Mouse (Mus musculus) mesoderm, embryonic 11.5 days (tissue): Measurements from ENCODE around the gene Prkg1.

Experiments
- DNase-seq: peaks from one replicate; pipeline ENCODE4 v3.0.0-alpha.2; 2012; ENCODE audit warnings: low read depth, low spot score

Gene Prkg1

GRCm38 (mm10) chr19:31630899-31631869 is 133.6 kb downstream of the Prkg1 start:
- DNase-seq = no peak

GRCm38 (mm10) chr19:31621716-31622115 is 143.1 kb downstream of the Prkg1 start:
- DNase-seq = no peak

GRCm38 (mm10) chr19:31616830-31617229 is 148.0 kb downstream of the Prkg1 start:
- no peak for DNase-seq

- DNase-seq = no peak
Observed at GRCm38 (mm10) chr19:31616159-31616558, 148.7 kb downstream of the Prkg1 start.

- DNase-seq = no peak
Observed at GRCm38 (mm10) chr19:31613146-31613545, 151.7 kb downstream of the Prkg1 start.

GRCm38 (mm10) chr19:31602578-31602977 is 162.3 kb downstream of the Prkg1 start:
- no peak for DNase-seq

GRCm38 (mm10) chr19:31594011-31594410 is 170.8 kb downstream of the Prkg1 start:
- no peak for DNase-seq

- no peak for DNase-seq
Observed at GRCm38 (mm10) chr19:31590701-31591100, 174.1 kb downstream of the Prkg1 start.

GRCm38 (mm10) chr19:31577092-31577491 is 187.7 kb downstream of the Prkg1 start:
- peak; percentile 4 for DNase-seq

GRCm38 (mm10) chr19:31564329-31564728 is 200.5 kb downstream of the Prkg1 start:
- DNase-seq = no peak

GRCm38 (mm10) chr19:31546063-31546462 is 218.8 kb downstream of the Prkg1 start:
- DNase-seq = no peak

- DNase-seq = peak; percentile 54
Observed at GRCm38 (mm10) chr19:31531249-31531740, 233.5 kb downstream of the Prkg1 start.

- DNase-seq = peak; percentile 43
Observed at GRCm38 (mm10) chr19:31530616-31531015, 234.2 kb downstream of the Prkg1 start.

GRCm38 (mm10) chr19:31529890-31530289 is 234.9 kb downstream of the Prkg1 start:
- no peak for DNase-seq

GRCm38 (mm10) chr19:31514490-31514889 is 250.3 kb downstream of the Prkg1 start:
- DNase-seq = no peak

- DNase-seq = no peak
Observed at GRCm38 (mm10) chr19:31507831-31508230, 257.0 kb downstream of the Prkg1 start.

- DNase-seq = no peak
Observed at GRCm38 (mm10) chr19:31506296-31506695, 258.5 kb downstream of the Prkg1 start.

GRCm38 (mm10) chr19:31505041-31505440 is 259.8 kb downstream of the Prkg1 start:
- DNase-seq = no peak

- DNase-seq = no peak
Observed at GRCm38 (mm10) chr19:31497386-31497785, 267.4 kb downstream of the Prkg1 start.

GRCm38 (mm10) chr19:31489606-31490005 is 275.2 kb downstream of the Prkg1 start:
- DNase-seq = no peak

GRCm38 (mm10) chr19:31471766-31472165 is 293.1 kb downstream of the Prkg1 start:
- DNase-seq = peak; percentile 20

GRCm38 (mm10) chr19:31460188-31460587 is 304.6 kb downstream of the Prkg1 start:
- no peak for DNase-seq

GRCm38 (mm10) chr19:31444101-31444500 is 320.7 kb downstream of the Prkg1 start:
- no peak for DNase-seq
